Mouse (Mus musculus): ENCODE results near the gene Aldh1a1. TPM values are rescaled to one million over a fixed set of nuclear protein-coding genes. Genes with fewer than 3 reads are reported as not detected.

The Aldh1a1 gene
- polyA plus RNA-seq, 1 experiment from 2014 or later: 4.1 TPM

- H3K36me3 ChIP-seq (ENCODE audit: insufficient read depth, low read length): no peaks in the 10 kb centered on the region
- H3K9ac ChIP-seq (ENCODE audit: low read depth, low read length): no peak overlapping the region
- no peak overlapping the region for H3K4me2 ChIP-seq (ENCODE audit: low read length)
- no peaks in the 10 kb centered on the region for H3K9me3 ChIP-seq (replicated peaks; ENCODE audit: low read length)
- 97% methylated on average over 1 of the region's 1 CpGs for WGBS
- no peak for ATAC-seq (replicated peaks; ENCODE audit: low FRiP score, low read depth)
- no peak overlapping the region for H3K27ac ChIP-seq
- no peak for TF ChIP-seq CTCF (IDR thresholded peaks at IDR 0.05; ENCODE audit: low read depth)
- H3K4me1 ChIP-seq (replicated peaks; ENCODE audit: insufficient read depth, low read length): no peaks in the 10 kb centered on the region
- DNase-seq (ENCODE audit: low spot score): no peak
- no peaks in the 10 kb centered on the region for H3K27me3 ChIP-seq (ENCODE audit: insufficient read depth, low read length)
- H3K4me3 ChIP-seq (replicated peaks; ENCODE audit: low read depth, low read length): no peak overlapping the region
These were observed 52.4 kb downstream of the Aldh1a1 start for GRCm38 (mm10) chr19:20544941-20545340.

GRCm38 (mm10) chr19:20547025-20547424 is 54.5 kb downstream of the Aldh1a1 start:
- DNase-seq (ENCODE audit: low spot score) (no peak), ATAC-seq (replicated peaks; ENCODE audit: low FRiP score, low read depth) (no peak)
- Histone ChIP-seq H3K9ac (ENCODE audit: low read depth, low read length) (no peak overlapping the region), H3K4me3 (replicated peaks; ENCODE audit: low read depth, low read length) (no peak overlapping the region), H3K36me3 (ENCODE audit: insufficient read depth, low read length) (no peaks in the 10 kb centered on the region), H3K9me3 (replicated peaks; ENCODE audit: low read length) (no peaks in the 10 kb centered on the region), H3K27me3 (ENCODE audit: insufficient read depth, low read length) (no peaks in the 10 kb centered on the region), H3K4me2 (ENCODE audit: low read length) (no peak overlapping the region), H3K4me1 (replicated peaks; ENCODE audit: insufficient read depth, low read length) (no peaks in the 10 kb centered on the region), H3K27ac (no peak overlapping the region)
- WGBS: 91% methylated on average over 3 of the region's 3 CpGs
- TF ChIP-seq CTCF (IDR thresholded peaks at IDR 0.05; ENCODE audit: low read depth): no peak

DNA sequence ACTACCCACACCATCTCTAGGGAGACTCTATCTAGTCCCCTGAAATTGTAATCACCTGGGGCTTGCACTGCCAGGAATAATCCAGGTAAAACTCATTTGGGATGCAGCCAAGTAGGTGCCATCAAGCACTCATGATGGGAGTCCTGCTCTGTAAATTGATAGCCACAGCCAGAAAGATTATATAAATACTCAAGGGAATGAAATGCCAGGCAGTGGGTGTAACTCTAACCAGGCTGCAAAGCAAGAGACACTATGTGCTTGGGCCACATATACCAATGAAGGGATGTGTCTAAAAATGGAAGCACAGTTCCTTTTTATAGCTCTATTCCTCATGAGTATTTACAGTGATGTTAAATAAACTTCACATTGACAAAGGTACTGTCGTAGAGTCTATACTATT is 56.9 kb downstream of the Aldh1a1 start:
- 90% methylated on average over 1 of the region's 1 CpGs for WGBS
- DNase-seq (ENCODE audit: low spot score) (no peak), ATAC-seq (replicated peaks; ENCODE audit: low FRiP score, low read depth) (no peak)
- no peak overlapping the region for H3K4me3 ChIP-seq (replicated peaks; ENCODE audit: low read depth, low read length)
- TF ChIP-seq CTCF (IDR thresholded peaks at IDR 0.05; ENCODE audit: low read depth): no peak
- H3K9ac ChIP-seq (ENCODE audit: low read depth, low read length): no peak overlapping the region
- H3K36me3 ChIP-seq (ENCODE audit: insufficient read depth, low read length): no peaks in the 10 kb centered on the region
- no peaks in the 10 kb centered on the region for H3K9me3 ChIP-seq (replicated peaks; ENCODE audit: low read length)
- no peaks in the 10 kb centered on the region for H3K4me1 ChIP-seq (replicated peaks; ENCODE audit: insufficient read depth, low read length)
- H3K27me3 ChIP-seq (ENCODE audit: insufficient read depth, low read length): no peaks in the 10 kb centered on the region
- no peak overlapping the region for H3K27ac ChIP-seq
- H3K4me2 ChIP-seq (ENCODE audit: low read length): no peak overlapping the region

- H3K36me3 ChIP-seq (ENCODE audit: insufficient read depth, low read length): no peaks in the 10 kb centered on the region
- H3K27ac ChIP-seq: no peak overlapping the region
- H3K9me3 ChIP-seq (replicated peaks; ENCODE audit: low read length): no peaks in the 10 kb centered on the region
- WGBS: 73% methylated on average over 1 of the region's 1 CpGs
- no peak for ATAC-seq (replicated peaks; ENCODE audit: low FRiP score, low read depth)
- no peaks in the 10 kb centered on the region for H3K27me3 ChIP-seq (ENCODE audit: insufficient read depth, low read length)
- no peaks in the 10 kb centered on the region for H3K4me1 ChIP-seq (replicated peaks; ENCODE audit: insufficient read depth, low read length)
- no peak for TF ChIP-seq CTCF (IDR thresholded peaks at IDR 0.05; ENCODE audit: low read depth)
- no peak overlapping the region for H3K9ac ChIP-seq (ENCODE audit: low read depth, low read length)
- no peak overlapping the region for H3K4me3 ChIP-seq (replicated peaks; ENCODE audit: low read depth, low read length)
- no peak overlapping the region for H3K4me2 ChIP-seq (ENCODE audit: low read length)
- no peak for DNase-seq (ENCODE audit: low spot score)
These were observed 62.9 kb downstream of the Aldh1a1 start for GRCm38 (mm10) chr19:20555365-20555764.

GRCm38 (mm10) chr19:20557211-20557610 is 64.7 kb downstream of the Aldh1a1 start:
- H3K27ac ChIP-seq: no peak overlapping the region
- H3K9me3 ChIP-seq (replicated peaks; ENCODE audit: low read length): no peaks in the 10 kb centered on the region
- no peaks in the 10 kb centered on the region for H3K4me1 ChIP-seq (replicated peaks; ENCODE audit: insufficient read depth, low read length)
- ATAC-seq (replicated peaks; ENCODE audit: low FRiP score, low read depth) (no peak), DNase-seq (ENCODE audit: low spot score) (no peak)
- 73% methylated on average over 4 of the region's 4 CpGs for WGBS
- no peak overlapping the region for H3K4me2 ChIP-seq (ENCODE audit: low read length)
- H3K4me3 ChIP-seq (replicated peaks; ENCODE audit: low read depth, low read length): no peak overlapping the region
- no peaks in the 10 kb centered on the region for H3K36me3 ChIP-seq (ENCODE audit: insufficient read depth, low read length)
- TF ChIP-seq CTCF (IDR thresholded peaks at IDR 0.05; ENCODE audit: low read depth): no peak
- no peaks in the 10 kb centered on the region for H3K27me3 ChIP-seq (ENCODE audit: insufficient read depth, low read length)
- H3K9ac ChIP-seq (ENCODE audit: low read depth, low read length): no peak overlapping the region

DNA sequence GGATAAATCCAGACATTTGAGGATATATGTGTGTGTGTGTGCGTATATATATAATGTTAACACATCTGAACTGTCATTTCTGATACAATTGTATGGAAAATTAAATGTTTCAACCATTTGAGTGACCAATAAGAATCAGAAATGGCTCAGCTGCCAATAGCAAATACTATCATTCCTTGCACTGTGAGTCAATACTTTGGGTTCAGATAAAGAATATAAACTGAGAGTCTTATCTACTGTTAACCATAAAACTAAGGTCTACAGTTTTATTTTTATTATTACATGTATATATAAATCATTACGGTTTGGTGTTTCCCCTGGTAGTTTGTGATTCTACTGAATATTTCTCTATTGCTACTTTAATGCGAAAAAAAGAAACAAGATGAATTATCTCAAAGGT is 65.6 kb downstream of the Aldh1a1 start:
- Histone ChIP-seq H3K4me1 (replicated peaks; ENCODE audit: insufficient read depth, low read length) (no peaks in the 10 kb centered on the region), H3K27ac (no peak overlapping the region), H3K9ac (ENCODE audit: low read depth, low read length) (no peak overlapping the region), H3K4me2 (ENCODE audit: low read length) (no peak overlapping the region), H3K4me3 (replicated peaks; ENCODE audit: low read depth, low read length) (no peak overlapping the region), H3K27me3 (ENCODE audit: insufficient read depth, low read length) (no peaks in the 10 kb centered on the region), H3K36me3 (ENCODE audit: insufficient read depth, low read length) (no peaks in the 10 kb centered on the region), H3K9me3 (replicated peaks; ENCODE audit: low read length) (no peaks in the 10 kb centered on the region)
- no peak for TF ChIP-seq CTCF (IDR thresholded peaks at IDR 0.05; ENCODE audit: low read depth)
- DNase-seq (ENCODE audit: low spot score) (no peak), ATAC-seq (replicated peaks; ENCODE audit: low FRiP score, low read depth) (no peak)
- 81% methylated on average over 3 of the region's 3 CpGs for WGBS

GRCm38 (mm10) chr19:20558544-20558943 is 66.0 kb downstream of the Aldh1a1 start:
- Histone ChIP-seq H3K4me3 (replicated peaks; ENCODE audit: low read depth, low read length) (no peak overlapping the region), H3K27ac (no peak overlapping the region), H3K4me2 (ENCODE audit: low read length) (no peak overlapping the region), H3K36me3 (ENCODE audit: insufficient read depth, low read length) (no peaks in the 10 kb centered on the region), H3K9me3 (replicated peaks; ENCODE audit: low read length) (no peaks in the 10 kb centered on the region), H3K9ac (ENCODE audit: low read depth, low read length) (no peak overlapping the region), H3K4me1 (replicated peaks; ENCODE audit: insufficient read depth, low read length) (no peaks in the 10 kb centered on the region), H3K27me3 (ENCODE audit: insufficient read depth, low read length) (no peaks in the 10 kb centered on the region)
- DNase-seq (ENCODE audit: low spot score) (no peak), ATAC-seq (replicated peaks; ENCODE audit: low FRiP score, low read depth) (no peak)
- TF ChIP-seq CTCF (IDR thresholded peaks at IDR 0.05; ENCODE audit: low read depth): no peak
